Mouse (Mus musculus) hindbrain, embryonic 11.5 days (tissue): ENCODE results near the gene Med27. TPM values are rescaled to one million over a fixed set of nuclear protein-coding genes. Genes with fewer than 3 reads are reported as not detected.

Source experiments
- ATAC-seq: fragments of 200-750 bp; cut with Nextera tagmentation; 2 replicates; pipeline ENCODE4 v1.8.0; 2017; ENCODE audit warnings: mild to moderate bottlenecking, moderate TSS enrichment, moderate library complexity; ENCODE audit not compliant: low FRiP score
- DNase-seq: peaks from one replicate; pipeline ENCODE4 v3.0.0-alpha.2; 2015; ENCODE audit warnings: low spot score
- H3K27ac ChIP-seq: fragments of 300-500 bp; sonication (generic); 2 replicates; pipeline ENCODE4 v1.5.1; 2014; ENCODE audit warnings: mild to moderate bottlenecking, low read depth, low read length
- H3K27me3 ChIP-seq: fragments of 300-500 bp; sonication (generic); 2 replicates; pipeline ENCODE4 v1.6.1; 2014; ENCODE audit warnings: mild to moderate bottlenecking, low read length, moderate library complexity, mixed read lengths; ENCODE audit not compliant: control insufficient read depth, insufficient read depth
- H3K36me3 ChIP-seq: fragments of 300-500 bp; sonication (generic); 2 replicates; pipeline ENCODE4 v1.6.1; 2014; ENCODE audit warnings: mild to moderate bottlenecking, low read length, moderate library complexity, mixed read lengths; ENCODE audit not compliant: control insufficient read depth, insufficient read depth
- H3K4me1 ChIP-seq: fragments of 300-500 bp; sonication (generic); replicated peaks from 2 replicates; pipeline ENCODE4 v1.6.1; 2014; ENCODE audit warnings: low read length, mixed read lengths; ENCODE audit not compliant: control insufficient read depth, insufficient read depth
- H3K4me2 ChIP-seq: fragments of 300-500 bp; sonication (generic); replicated peaks from 2 replicates; pipeline ENCODE4 v1.6.1; 2014; ENCODE audit warnings: mild to moderate bottlenecking, low read depth, low read length
- H3K4me3 ChIP-seq: fragments of 300-500 bp; sonication (generic); 2 replicates; pipeline ENCODE4 v1.5.1; 2014; ENCODE audit warnings: low read depth, low read length
- H3K9ac ChIP-seq: fragments of 300-500 bp; sonication (generic); 2 replicates; pipeline ENCODE4 v1.6.1; 2014; ENCODE audit warnings: low read depth, low read length
- H3K9me3 ChIP-seq: fragments of 300-500 bp; sonication (generic); 2 replicates; pipeline ENCODE4 v1.6.1; 2016; ENCODE audit warnings: low read length; ENCODE audit not compliant: control insufficient read depth
- WGBS: fragments of 180-500 bp; shearing (Covaris S2); extraction: QIAGEN DNeasy Blood & Tissue Kit; methylation state at CpG from one replicate; pipeline ENCODE4 v1.1.7; 2014; 5-methylcytosine and 5-hydroxymethylcytosine counted together
- polyA plus RNA-seq: library from polyadenylated mRNA; unstranded; fragments of >200 nt; fragmentation: Nextera tagmentation; extraction: Ambion mirVana; gene quantifications from 2 replicates; pipeline ENCODE4 v1.2.1, GENCODE M21; 2014

Med27 gene
- polyA plus RNA-seq, 1 experiment from 2014 or later = 74.6 TPM

DNA sequence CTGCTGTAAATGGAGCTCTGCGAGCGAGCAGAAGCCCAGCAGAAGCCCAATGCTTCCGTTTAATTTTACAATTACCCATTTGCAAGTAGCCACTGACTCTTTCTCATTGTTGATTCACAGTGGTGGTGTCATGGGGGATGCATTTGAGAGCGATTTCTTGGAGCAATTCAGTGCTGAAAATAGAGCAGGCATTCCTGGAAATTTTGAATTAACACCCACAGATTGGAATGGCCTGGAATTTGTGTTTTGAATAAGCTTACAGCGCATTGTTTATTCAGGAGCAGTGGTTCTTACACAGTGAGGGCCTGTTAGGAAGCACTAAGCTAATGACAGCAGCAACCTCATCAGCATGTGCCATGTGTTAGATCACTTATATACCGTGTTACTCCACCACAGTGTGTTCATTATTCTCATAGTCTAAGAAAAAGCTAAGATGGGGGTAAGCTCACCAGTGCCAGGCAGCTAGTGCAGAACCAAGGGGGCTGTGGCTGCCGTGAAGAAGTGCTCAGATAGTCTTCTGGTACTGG lies 101.9 kb downstream of the Med27 start:
- no peak overlapping the region for H3K9ac ChIP-seq
- H3K9me3 ChIP-seq = no peaks in the 10 kb centered on the region
- no peak for ATAC-seq
- no peak overlapping the region for H3K27ac ChIP-seq
- WGBS = 84% methylated on average over 7 of the region's 7 CpGs
- no peaks in the 10 kb centered on the region for H3K27me3 ChIP-seq
- DNase-seq = no peak
- H3K4me3 ChIP-seq = no peak overlapping the region
- H3K36me3 ChIP-seq = no peaks in the 10 kb centered on the region
- no peak overlapping the region for H3K4me2 ChIP-seq
- no peaks in the 10 kb centered on the region; the same call in 1 of the 2 replicates for H3K4me1 ChIP-seq

DNA sequence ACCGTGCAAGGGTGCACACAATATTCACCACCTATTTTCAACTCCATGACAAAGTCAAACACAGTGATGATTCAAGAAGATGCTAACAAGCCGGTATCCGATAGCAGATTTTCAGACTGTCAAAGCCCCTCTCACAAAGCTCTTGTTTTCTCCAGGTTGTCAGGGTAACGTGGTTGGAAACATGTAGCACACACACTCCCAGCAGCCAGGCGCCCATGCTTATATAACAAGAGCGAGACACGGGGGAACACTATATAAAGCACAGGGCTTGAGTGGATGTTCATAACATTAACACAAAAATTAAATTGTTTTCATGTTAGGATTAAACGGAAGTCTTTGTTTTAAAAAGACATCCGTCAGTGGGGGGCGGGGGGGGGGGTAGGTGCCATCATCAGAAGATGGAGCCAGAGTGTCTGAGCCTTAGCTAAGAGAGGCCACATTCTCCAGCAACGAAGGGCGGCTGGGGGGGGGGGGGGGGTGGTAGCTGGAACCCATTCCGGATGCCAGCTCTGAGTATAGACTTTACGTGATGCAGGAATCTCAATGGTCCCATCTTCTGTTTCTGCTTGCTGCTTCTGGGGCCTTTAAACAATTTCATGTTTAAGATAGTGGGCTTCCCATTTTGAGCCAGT lies 104.9 kb downstream of the Med27 start:
- DNase-seq = peak; percentile 21

DNA sequence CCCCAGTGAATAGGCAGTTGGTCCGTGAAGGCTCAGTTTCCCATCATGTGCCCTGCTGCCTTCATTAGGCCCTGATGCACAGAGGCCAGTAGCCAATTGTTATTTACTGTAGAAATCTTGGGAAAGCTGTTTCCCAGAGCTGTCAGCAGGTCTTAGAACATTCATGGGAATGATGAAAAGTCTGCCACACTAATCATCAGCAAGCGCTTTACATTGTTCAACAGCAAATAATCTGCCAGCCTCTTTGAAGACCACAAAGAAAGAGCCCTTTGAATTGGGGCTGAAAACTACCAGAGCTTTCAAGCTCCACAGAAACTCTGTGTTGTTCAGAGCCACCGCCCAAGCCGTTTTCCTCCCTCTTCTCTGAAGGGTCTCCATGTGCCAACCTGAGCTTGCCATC lies 106.8 kb downstream of the Med27 start:
- no peaks in the 10 kb centered on the region for H3K36me3 ChIP-seq
- no peak overlapping the region for H3K27ac ChIP-seq
- WGBS = 77% methylated on average over 4 of the region's 4 CpGs
- H3K9ac ChIP-seq = no peak overlapping the region
- no peak overlapping the region for H3K4me2 ChIP-seq
- no peaks in the 10 kb centered on the region for H3K9me3 ChIP-seq
- DNase-seq (no peak), ATAC-seq (no peak)
- no peaks in the 10 kb centered on the region for H3K27me3 ChIP-seq
- no peak overlapping the region for H3K4me3 ChIP-seq
- H3K4me1 ChIP-seq = no peaks in the 10 kb centered on the region; the same call in 1 of the 2 replicates

More for the DNA sequence above, 104.9 kb downstream of the Med27 start:
- no peaks in the 10 kb centered on the region; the same call in 1 of the 2 replicates for H3K4me1 ChIP-seq
- no peaks in the 10 kb centered on the region for H3K36me3 ChIP-seq
- H3K27ac ChIP-seq = no peak overlapping the region
- no peaks in the 10 kb centered on the region for H3K27me3 ChIP-seq
- ATAC-seq = no peak
- WGBS = 78% methylated on average over 14 of the region's 14 CpGs
- H3K4me2 ChIP-seq = no peak overlapping the region
- no peak overlapping the region for H3K4me3 ChIP-seq
- no peak overlapping the region for H3K9ac ChIP-seq
- no peaks in the 10 kb centered on the region for H3K9me3 ChIP-seq

DNA sequence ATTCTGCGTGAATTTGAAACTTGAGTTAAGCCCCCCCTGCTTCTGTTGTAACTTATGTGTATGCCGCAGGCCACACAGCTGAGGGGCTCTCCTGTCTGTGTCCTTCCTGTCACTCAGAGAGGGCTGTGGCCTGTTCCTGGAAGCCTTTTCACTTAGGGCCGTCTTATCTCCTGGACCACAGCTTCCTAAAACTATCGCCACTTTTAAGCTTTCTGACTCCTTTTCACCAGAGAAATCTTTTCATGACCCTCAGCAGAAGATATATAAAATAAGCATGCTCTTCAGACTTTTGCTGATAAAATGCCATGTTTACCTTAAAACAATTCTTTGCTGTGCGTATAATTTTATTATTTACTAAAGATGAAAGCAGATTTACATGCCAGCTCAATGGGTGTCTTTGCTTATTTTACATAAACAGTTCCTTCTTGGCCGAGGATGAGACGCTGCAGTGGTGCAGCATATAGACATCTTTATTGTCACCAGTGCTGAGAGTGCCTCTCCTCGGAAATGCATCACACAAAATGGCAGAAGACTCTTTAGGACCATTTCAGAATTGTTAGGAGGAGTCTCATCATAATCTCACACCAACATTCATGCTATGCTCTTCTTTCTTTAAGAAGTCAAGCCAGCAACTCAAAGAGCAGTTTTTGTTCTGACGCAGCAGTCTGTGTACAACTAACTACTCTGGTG lies 110.2 kb downstream of the Med27 start:
- DNase-seq (no peak), ATAC-seq (no peak)
- Histone ChIP-seq H3K4me3 (no peak overlapping the region), H3K9ac (no peak overlapping the region), H3K27me3 (no peaks in the 10 kb centered on the region), H3K4me1 (no peaks in the 10 kb centered on the region), H3K36me3 (no peaks in the 10 kb centered on the region), H3K9me3 (no peaks in the 10 kb centered on the region), H3K4me2 (no peak overlapping the region), H3K27ac (no peak overlapping the region)
- WGBS = 86% methylated on average over 9 of the region's 9 CpGs

DNA sequence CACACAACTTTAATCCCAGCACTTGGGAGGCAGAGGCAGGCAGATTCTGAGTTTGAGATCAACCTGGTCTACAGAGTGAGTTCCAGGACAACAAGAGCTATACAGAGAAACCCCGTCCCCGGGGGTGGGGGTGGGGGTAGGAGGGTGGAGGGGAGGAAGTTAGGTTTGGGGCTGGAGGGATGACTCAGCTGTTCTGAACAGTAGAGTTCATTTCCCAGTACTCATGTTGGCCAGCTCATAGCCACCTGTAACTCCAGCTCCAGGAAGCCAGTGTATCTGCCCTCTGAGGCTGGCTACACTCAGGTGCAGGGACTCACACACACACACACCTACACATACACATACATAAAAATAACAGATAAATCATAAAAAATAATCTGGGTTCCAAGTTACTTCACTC lies 111.1 kb downstream of the Med27 start:
- Histone ChIP-seq H3K9ac (no peak overlapping the region), H3K4me3 (no peak overlapping the region), H3K4me2 (no peak overlapping the region), H3K36me3 (no peaks in the 10 kb centered on the region), H3K27ac (no peak overlapping the region), H3K9me3 (no peaks in the 10 kb centered on the region), H3K27me3 (no peaks in the 10 kb centered on the region), H3K4me1 (no peaks in the 10 kb centered on the region)
- DNase-seq = no peak
- ATAC-seq = no peak
- WGBS = 72% methylated on average over 2 of the region's 2 CpGs

DNA sequence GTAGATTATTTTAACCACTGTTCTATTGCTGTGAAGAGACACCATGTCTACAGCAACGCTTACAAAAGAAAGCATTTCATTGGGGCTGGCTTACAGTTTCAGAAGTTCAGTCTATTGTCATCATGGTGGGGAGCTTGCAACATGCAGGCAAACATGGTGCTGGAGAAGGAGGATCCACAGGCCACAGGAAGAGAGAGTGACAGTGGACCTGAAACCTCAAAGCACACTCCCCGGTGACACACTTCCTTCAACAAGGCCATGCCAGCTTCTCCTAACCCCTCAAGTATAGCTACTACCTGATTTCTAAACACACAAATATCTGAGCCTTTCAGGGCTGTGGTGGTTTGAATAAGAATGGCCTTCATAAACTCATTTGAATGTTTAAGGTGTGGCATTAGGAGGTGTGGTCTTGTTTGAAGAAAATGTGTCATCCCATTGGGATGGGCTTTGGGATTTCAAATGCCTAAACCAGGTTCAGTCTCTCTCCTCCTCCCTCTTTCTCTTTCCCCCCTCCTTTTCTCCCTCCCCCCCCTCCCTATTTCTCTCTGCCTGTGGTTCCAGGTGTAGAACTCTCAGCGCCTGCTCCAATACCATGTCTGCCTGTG lies 111.8 kb downstream of the Med27 start:
- Histone ChIP-seq H3K4me1 (no peaks in the 10 kb centered on the region), H3K4me3 (no peak overlapping the region), H3K27me3 (no peaks in the 10 kb centered on the region), H3K9ac (no peak overlapping the region), H3K36me3 (no peaks in the 10 kb centered on the region), H3K9me3 (no peaks in the 10 kb centered on the region), H3K27ac (no peak overlapping the region), H3K4me2 (no peak overlapping the region)
- 98% methylated on average over 3 of the region's 3 CpGs for WGBS
- DNase-seq (no peak), ATAC-seq (no peak)

DNA sequence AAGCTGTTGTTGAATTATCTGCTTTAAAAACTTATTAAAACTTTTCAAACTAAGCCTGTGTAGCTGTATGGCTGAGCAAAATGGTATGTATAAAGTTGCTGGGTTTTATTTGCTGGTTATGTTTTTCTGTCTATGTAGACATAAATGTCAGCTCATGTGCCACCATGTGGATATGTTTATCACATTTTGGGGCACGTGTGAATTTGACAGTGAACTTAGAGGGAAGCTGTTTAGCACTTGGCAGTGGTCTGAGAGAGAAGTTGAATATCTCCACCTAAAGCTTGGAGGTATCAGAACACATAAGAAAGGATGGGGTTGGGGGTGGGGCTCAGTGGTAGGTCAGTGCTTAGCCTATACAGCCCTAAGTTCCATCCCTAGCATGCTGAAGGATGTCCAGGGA lies 113.0 kb downstream of the Med27 start:
- H3K36me3 ChIP-seq = no peaks in the 10 kb centered on the region
- WGBS = 76% methylated on average over 1 of the region's 1 CpGs
- no peak overlapping the region for H3K27ac ChIP-seq

DNA sequence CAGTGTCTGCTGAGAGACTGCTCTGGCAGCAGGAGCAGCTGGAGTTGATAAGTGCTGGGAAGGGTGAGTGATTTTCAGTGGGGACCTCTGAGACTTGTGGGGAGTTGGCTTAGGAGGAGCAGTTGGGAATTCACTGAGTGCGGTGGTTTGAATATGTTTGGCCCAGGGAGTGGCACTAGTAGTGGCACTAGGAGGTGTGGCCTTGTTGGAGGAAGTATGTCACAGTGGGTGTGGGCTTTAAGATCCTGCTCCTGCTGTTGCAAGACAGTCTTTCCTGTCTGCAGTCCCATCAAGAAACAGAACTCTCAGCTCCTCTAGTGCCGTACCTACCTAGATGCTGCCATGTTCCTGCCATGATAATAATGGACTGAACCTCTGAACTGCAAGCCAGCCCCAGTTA lies 115.2 kb downstream of the Med27 start:
- no peak for DNase-seq
- Histone ChIP-seq H3K4me1 (no peaks in the 10 kb centered on the region), H3K9ac (no peak overlapping the region), H3K9me3 (no peaks in the 10 kb centered on the region), H3K27ac (no peak overlapping the region), H3K27me3 (no peaks in the 10 kb centered on the region), H3K4me2 (no peak overlapping the region), H3K4me3 (no peak overlapping the region), H3K36me3 (no peaks in the 10 kb centered on the region)
- no peak for ATAC-seq
- 92% methylated on average over 2 of the region's 2 CpGs for WGBS

More for the DNA sequence above, 113.0 kb downstream of the Med27 start:
- Histone ChIP-seq H3K9ac (no peak overlapping the region), H3K27me3 (no peaks in the 10 kb centered on the region), H3K4me1 (no peaks in the 10 kb centered on the region), H3K9me3 (no peaks in the 10 kb centered on the region), H3K4me2 (no peak overlapping the region), H3K4me3 (no peak overlapping the region)
- ATAC-seq = no peak
- DNase-seq = no peak
